Mouse (Mus musculus): ENCODE measurements around the gene Dhx16. TPM values are rescaled to one million over a fixed set of nuclear protein-coding genes. Genes with fewer than 3 reads are reported as not detected.

The Dhx16 gene
- total RNA-seq, 2 experiments from 2014 or later: 44.4 to 52.3 TPM

- no peak for DNase-seq (ENCODE audit: low spot score in 2 of 2)
Measured at GRCm38 (mm10) chr17:35859371-35859770, 20.2 kb upstream of the Dhx16 start.

GRCm38 (mm10) chr17:35859835-35860234 is 19.8 kb upstream of the Dhx16 start:
- no peak for DNase-seq (ENCODE audit: low spot score in 2 of 2)

GRCm38 (mm10) chr17:35860831-35861197 is 18.8 kb upstream of the Dhx16 start:
- no peak for DNase-seq (ENCODE audit: low spot score in 2 of 2)

- peak; percentile 74 to 85 for DNase-seq (ENCODE audit: low spot score in 2 of 2)
Measured at GRCm38 (mm10) chr17:35861198-35861857, 18.3 kb upstream of the Dhx16 start, which contains the start of gene Nrm. TSS of gene Nrm (plus strand) at chr17:35861318.

- DNase-seq (ENCODE audit: low spot score in 2 of 2): no peak
Measured at GRCm38 (mm10) chr17:35864832-35865353, 14.7 kb upstream of the Dhx16 start.

GRCm38 (mm10) chr17:35865481-35866280 is 13.9 kb upstream of the Dhx16 start, which contains the start of gene Ppp1r18:
TSS of gene Ppp1r18 (plus strand) at chr17:35865593.
- DNase-seq (ENCODE audit: low spot score in 2 of 2): peak in 1 of 2 experiments; percentile 55

- DNase-seq (ENCODE audit: low spot score in 2 of 2): peak in 1 of 2 experiments; percentile 51
Measured at GRCm38 (mm10) chr17:35866281-35866831, 13.3 kb upstream of the Dhx16 start.

- DNase-seq (ENCODE audit: low spot score in 2 of 2): no peak
Measured at GRCm38 (mm10) chr17:35866911-35867890, 12.4 kb upstream of the Dhx16 start.

- no peak for DNase-seq (ENCODE audit: low spot score in 2 of 2)
Measured at GRCm38 (mm10) chr17:35868165-35868820, 11.3 kb upstream of the Dhx16 start.

- DNase-seq (ENCODE audit: low spot score in 2 of 2): no peak
Measured at GRCm38 (mm10) chr17:35868961-35869345, 10.7 kb upstream of the Dhx16 start.

- no peak for DNase-seq (ENCODE audit: low spot score in 2 of 2)
Measured at GRCm38 (mm10) chr17:35869346-35870067, 10.1 kb upstream of the Dhx16 start.

- no peak for DNase-seq (ENCODE audit: low spot score in 2 of 2)
Measured at GRCm38 (mm10) chr17:35870151-35870883, 9.3 kb upstream of the Dhx16 start.

GRCm38 (mm10) chr17:35870884-35871696 is 8.5 kb upstream of the Dhx16 start:
- DNase-seq (ENCODE audit: low spot score in 2 of 2): no peak

GRCm38 (mm10) chr17:35873774-35874519 is 5.7 kb upstream of the Dhx16 start:
- peak; percentile 83 to 86 for DNase-seq (ENCODE audit: low spot score in 2 of 2)

GRCm38 (mm10) chr17:35874721-35875120 is 4.9 kb upstream of the Dhx16 start:
- DNase-seq (ENCODE audit: low spot score in 2 of 2): no peak

GRCm38 (mm10) chr17:35882924-35883323 is 3.3 kb downstream of the Dhx16 start:
- no peak for DNase-seq (ENCODE audit: low spot score in 2 of 2)

GRCm38 (mm10) chr17:35883777-35884176 is 4.2 kb downstream of the Dhx16 start:
- DNase-seq (ENCODE audit: low spot score in 2 of 2): no peak

Measured in adrenal gland, postnatal 4 days (tissue).